Mouse (Mus musculus) bone marrow macrophage, adult 2 months (primary cell): ENCODE data around the gene Prkca.

ENCODE experiments used
- CTCF ChIP-seq: IDR thresholded peaks from 2 replicates; pipeline ENCODE4 v1.5.1; 2012; ENCODE audit warnings: low read depth, mild to moderate bottlenecking, low read length, moderate library complexity
- POLR2A ChIP-seq: IDR thresholded peaks from 2 replicates; pipeline ENCODE4 v1.6.1; 2012; ENCODE audit warnings: mild to moderate bottlenecking, low read depth, low read length, borderline replicate concordance

DNA sequence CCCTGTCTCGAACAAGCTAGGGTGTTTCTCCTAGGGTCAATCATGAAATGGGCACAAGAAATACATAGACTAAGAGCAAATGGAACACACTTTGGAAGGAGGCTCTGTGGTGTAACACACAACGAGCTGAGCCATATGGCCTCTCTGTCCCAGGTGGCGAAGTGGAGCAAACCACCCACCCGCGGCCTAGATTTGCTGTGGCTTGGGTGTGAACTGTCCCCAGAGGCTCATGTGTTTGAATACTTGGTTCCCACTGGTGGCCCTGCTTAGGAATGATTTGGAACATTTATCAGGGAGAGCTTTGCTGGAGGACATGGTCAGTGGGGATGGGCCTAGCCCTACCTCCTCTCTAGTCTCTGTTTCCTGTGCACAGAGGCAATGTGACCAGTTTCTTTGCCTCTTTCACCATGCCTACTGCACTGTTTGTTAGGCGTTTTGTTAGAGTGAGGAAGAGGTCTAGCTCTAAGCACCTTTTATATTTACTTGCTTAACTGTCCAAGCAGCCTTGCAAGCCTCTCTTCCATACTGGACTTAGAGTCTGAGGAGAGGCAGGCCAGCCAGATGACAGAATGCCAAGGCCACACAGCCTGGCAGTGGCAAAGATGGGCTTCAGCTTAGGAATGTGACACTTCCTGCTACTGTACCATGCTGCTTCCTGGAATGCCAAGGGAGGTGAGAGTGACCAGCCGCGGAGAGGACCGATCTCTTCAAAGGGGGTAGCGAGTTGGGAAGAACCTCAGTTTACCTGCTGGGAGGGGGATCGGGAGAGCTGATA lies 346.6 kb downstream of the Prkca start:
- no peak for TF ChIP-seq CTCF
- TF ChIP-seq POLR2A, result no peak
